Mouse (Mus musculus): Measurements from ENCODE around the gene Rps6.

DNA sequence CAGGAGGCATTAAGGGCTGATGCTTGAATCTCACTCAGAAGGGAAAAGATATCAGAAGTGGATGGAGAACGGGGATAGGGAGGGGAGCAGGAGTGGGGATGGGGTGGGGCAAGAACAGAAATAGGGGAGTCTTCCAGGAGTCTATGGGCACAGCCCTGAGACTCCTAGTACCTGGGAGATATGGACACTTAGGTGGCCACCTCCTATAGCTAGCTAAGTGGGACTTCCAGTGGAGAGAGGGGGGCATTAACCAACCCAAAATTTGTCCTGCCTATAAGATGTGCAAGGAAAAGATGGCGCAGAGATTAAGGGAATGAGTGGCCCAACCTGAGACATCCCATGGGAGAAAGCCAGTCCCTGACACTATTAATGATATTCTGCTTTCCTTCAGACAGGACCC lies 5.9 kb downstream of the Rps6 start:
- TF ChIP-seq CTCF (IDR thresholded peaks at IDR 0.05; ENCODE audit: low read depth, low read length) (no peak), POLR2A (IDR thresholded peaks at IDR 0.05; ENCODE audit: borderline replicate concordance, low read depth, low read length) (no peak)

All from bone marrow macrophage, adult 2 months (primary cell).